Comparison of ENCODE assay signal across 8 mouse cellular contexts in the genomic region with DNA sequence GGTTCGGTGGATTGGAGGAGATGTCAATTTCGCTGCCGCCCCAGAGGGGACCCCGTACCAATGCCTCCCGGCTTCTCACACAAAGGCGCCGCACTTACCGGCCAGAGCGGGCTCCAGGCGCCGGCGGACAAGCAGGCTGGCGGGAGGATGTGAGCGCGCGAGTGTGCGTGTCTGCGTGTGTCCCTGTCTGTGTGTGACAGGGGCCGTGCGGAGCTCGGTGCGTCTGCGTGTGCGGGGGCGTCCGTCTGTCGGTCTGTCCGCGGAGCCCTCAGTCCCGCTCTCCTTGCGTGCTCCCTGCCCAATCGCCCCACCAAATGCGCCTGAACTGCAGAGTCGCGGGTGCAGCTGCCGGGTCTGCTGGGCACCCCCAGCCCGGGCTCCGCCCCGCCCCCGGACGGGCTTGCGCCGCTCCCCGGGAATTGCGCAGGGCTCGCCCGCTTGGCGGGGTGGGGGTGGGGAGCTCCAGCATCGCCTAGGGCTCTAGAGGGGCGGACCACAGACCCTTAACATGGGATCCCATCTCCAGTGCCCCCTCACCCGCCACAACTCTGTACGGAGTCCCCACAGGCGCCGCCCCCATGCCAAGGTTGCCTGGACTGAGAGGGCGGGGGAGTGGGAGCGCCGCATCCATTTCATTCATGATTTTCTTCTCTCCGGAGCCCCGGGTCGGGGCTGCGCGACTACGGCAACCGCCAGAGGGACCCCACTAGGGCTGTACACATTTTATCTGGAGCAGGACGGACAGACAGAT. TPM values are rescaled to one million over a fixed set of nuclear protein-coding genes. Genes with fewer than 3 reads are reported as not detected.
DNase-seq lines count a peak whose midpoint lies in the region; ATAC-seq lines count a peak whose summit lies in the region.

No protein-coding gene starts in this region.

- no peak overlapping the region for H3K27ac ChIP-seq in stomach, embryonic 14.5 days (ENCODE audit: low read length)

- peaks cover 73% of the 10 kb centered on the region for H3K27me3 ChIP-seq in megakaryocyte, embryonic 14.5 days (replicated peaks)
- H3K27me3 ChIP-seq in stomach, embryonic 14.5 days (ENCODE audit: control insufficient read depth, insufficient read depth, low read length) = peaks cover 30% of the 10 kb centered on the region

- H3K9ac ChIP-seq in stomach, embryonic 14.5 days (replicated peaks; ENCODE audit: low read depth, low read length) = peak overlapping the region; percentile 26; the same call in 1 of the 2 replicates

- under 1% methylated on average over 65 of the region's 65 CpGs for WGBS in stomach, embryonic 14.5 days

- H3K36me3 ChIP-seq in megakaryocyte, embryonic 14.5 days (replicated peaks; ENCODE audit: low read length) = no peaks in the 10 kb centered on the region
- H3K36me3 ChIP-seq in stomach, embryonic 14.5 days (ENCODE audit: control insufficient read depth, insufficient read depth, low read length) = no peaks in the 10 kb centered on the region

- peak overlapping the region; percentile 95 for H3K4me2 ChIP-seq in stomach, embryonic 14.5 days (replicated peaks; ENCODE audit: low read depth, low read length)

- DNase-seq in ovary, postnatal 36 days (ENCODE audit: low spot score) = peak; percentile 34
- no peak for DNase-seq in ovary, postnatal 14 days (ENCODE audit: low spot score)
- DNase-seq in cerebellum, postnatal 36 days = peak; percentile 39 to 45
- DNase-seq in frontal cortex, postnatal 25 days (ENCODE audit: low spot score in 2 of 2) = peak; percentile 56 to 69
- peak; percentile 76 to 85 for DNase-seq in layer of hippocampus, postnatal 10 days (ENCODE audit: low spot score in 2 of 2)
- DNase-seq in natural killer cell, adult 2 months (ENCODE audit: low spot score in 2 of 2) = no peak

- ATAC-seq in stomach, embryonic 14.5 days (ENCODE audit: insufficient number of reproducible peaks, insufficient read depth, low FRiP score, low read depth) = peak; percentile 57; the same call in 1 of the 2 replicates

- H3K4me3 ChIP-seq in megakaryocyte, embryonic 14.5 days (replicated peaks) = peak overlapping the region; percentile 86
- peak overlapping the region; percentile 56 for H3K4me3 ChIP-seq in stomach, embryonic 14.5 days (ENCODE audit: low read depth, low read length)

- H3K9me3 ChIP-seq in megakaryocyte, embryonic 14.5 days = no peaks in the 10 kb centered on the region
- H3K9me3 ChIP-seq in stomach, embryonic 14.5 days (ENCODE audit: control insufficient read depth, low read depth, low read length) = no peaks in the 10 kb centered on the region

- H3K4me1 ChIP-seq in megakaryocyte, embryonic 14.5 days = peaks cover 12% of the 10 kb centered on the region
- peaks cover 4% of the 10 kb centered on the region for H3K4me1 ChIP-seq in stomach, embryonic 14.5 days (ENCODE audit: control insufficient read depth, insufficient read depth, low read length)

RNA-seq across cellular contexts. Expression of gene Ptpn5, which starts 1.1 kb away (rescaled TPM):
- 100 to 1,000 TPM; 121 to 129 TPM for total RNA-seq in layer of hippocampus, postnatal 10 days (2021)
- polyA plus RNA-seq in megakaryocyte, embryonic 14.5 days (2012; ENCODE audit: insufficient read depth, low replicate concordance) = not detected in 2 replicates
- polyA plus RNA-seq in stomach, embryonic 14.5 days (2014; fragmentation: Nextera tagmentation; extraction: Ambion mirVana) = 2.2 and 2.5 TPM in 2 replicates

Comparison
In these comparisons a context has a peak if more than half of its experiments do, and no peak if none do; other contexts are left out.
1. DNase-seq: peak in ovary, postnatal 36 days (single experiment), cerebellum, postnatal 36 days (2 of 2), frontal cortex, postnatal 25 days (2 of 2) and layer of hippocampus, postnatal 10 days (2 of 2); none in ovary, postnatal 14 days (single experiment) and natural killer cell, adult 2 months (0 of 2).